Mouse (Mus musculus) monocyte, adult 2 months (primary cell): ENCODE measurements around the gene Cdk1.
A peak's percentile ranks its signal among the peaks of the same experiment; 100 is the strongest.

Experiments
- DNase-seq, 2 experiments: peaks; one replicate each; pipeline ENCODE4 v3.0.0; 2022; ENCODE audit warnings: low spot score in 2 of 2, low read depth in 1 of 2

Gene Cdk1

DNA sequence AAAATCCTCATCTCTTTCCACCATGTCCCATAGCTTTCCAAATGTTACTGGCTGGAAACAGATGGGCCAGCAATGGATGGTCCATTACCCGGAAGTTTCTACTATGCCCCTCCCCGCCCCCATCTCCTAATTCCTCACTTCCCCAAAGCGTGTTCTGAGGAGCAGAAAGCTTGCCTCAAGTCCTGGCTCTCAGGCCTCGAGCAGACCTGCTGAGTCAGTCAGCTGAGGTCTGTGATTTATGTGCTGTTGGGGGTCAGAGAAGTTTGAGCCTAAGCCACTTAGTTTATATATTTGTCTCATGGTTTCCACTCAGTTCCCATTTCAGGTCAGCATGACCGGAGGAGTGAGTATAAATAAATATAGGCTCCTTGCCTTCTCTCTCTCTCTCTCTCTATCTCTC lies 43.6 kb downstream of the Cdk1 start:
- peak in 1 of 2 experiments; percentile 9 for DNase-seq

DNA sequence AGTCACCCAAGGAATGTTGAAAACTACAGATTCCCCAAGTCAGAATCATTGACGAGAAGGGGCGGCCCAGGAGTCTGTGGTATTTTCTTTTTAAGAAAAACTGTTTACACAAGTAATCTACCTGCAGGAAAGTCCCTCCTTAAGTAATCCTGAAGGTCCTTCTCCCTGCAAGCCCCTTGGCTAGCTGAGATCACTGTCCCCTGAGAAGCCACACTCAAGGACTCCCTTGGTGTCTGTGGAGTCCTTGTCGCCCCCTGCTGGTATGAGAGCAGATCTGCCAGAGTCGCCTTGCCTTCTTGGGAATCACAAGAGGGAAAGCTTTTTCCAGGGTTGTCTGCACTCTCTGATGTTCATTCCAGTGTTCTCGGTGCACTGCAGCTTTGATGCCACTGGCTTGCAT lies 45.7 kb downstream of the Cdk1 start:
- no peak for DNase-seq

DNA sequence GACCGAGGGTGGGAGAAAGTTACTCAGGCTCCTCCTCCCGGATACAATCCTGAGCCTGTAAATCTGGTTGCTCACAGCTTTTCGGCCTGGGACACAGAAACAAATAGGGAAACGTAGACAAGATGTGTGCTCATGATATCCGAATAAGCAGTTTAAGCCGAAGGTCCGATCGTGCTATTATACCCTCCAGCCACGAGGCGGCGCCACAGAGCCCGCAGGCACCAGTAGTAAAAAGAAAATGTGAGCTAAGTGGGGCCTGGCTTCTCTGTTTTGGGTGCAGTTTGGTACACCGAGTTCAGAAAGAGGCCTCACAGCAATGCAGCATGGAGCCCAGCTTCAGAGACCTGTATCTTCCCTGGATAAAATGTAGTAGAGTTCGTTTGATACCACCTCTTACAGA lies 46.5 kb downstream of the Cdk1 start:
- DNase-seq, result peak in 1 of 2 experiments; percentile 9

DNA sequence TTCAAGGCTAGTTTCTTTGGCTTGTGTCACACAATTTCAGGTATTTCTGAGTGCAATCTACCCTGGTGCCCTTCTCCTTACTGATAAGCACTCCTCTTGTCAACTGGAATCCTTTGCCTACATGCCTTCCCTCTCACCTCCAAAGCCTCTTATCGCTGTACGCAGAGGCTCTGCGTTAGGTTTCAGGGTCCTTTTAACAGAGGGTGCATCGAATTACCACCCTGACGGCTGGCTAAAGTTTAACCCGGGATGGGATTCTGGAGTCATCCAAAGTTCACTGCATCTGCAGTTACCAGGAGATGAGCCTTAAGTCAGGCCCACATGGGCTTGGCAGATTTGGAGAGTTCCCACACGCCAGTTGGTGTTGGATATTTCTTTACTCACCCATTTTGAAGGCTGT lies 47.1 kb downstream of the Cdk1 start:
- DNase-seq, result no peak

DNA sequence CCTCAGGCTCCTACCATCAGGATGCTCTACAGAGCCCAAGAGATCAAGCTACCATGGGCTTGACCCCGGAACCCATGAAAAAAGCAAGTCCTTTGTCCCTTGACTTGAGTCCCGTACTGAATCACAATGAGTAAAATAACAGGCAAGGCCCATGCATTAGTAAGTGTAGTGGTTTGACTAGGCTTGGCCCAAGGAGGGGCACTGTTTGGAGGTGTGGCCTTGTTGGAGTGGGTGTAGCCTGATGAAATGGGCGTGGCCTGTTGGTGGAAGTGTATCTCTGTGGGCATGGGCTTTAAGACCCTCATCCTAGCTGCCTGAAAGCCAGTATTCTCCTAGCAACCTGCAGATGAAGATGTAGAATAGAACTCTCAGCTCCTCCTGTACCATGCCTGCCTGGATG lies 47.9 kb downstream of the Cdk1 start:
- no peak for DNase-seq

DNA sequence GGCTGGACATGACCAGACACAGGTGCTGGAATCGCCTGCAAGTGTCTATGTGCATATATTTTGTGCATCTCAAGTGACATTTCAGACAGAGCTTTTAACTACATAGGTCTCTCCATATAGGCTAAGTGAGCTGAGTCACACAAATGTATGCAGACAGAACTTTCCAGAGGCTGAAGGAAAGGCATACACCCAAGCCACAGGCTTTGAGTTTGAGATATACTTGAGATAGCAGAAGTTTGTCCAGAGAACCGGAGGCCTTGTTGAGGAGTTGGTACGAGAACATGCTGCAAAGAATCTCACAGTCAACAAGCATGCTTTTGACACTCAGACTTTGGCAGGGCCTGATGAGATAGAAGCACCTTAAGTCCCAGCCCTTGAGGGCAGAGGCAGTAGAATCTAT lies 50.1 kb downstream of the Cdk1 start:
- no peak for DNase-seq

DNA sequence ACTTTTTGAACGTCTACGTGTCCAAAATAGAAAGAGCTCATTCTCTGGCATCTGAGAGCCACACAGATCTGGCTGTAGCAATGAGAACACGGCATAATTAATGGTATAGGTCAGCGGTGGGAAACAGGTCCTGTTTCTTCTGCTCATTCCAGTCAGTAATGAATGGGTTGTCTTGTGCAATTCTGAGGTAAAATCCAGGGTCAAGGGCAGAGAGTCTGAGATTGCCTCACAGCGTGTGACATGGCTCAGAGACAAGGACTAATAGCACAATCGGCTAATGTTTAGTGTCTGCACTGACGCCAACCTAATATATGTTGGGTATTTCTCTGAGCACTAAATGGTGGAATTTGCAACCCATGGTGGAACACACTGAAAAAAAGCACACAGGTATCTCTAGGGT lies 52.8 kb downstream of the Cdk1 start:
- DNase-seq, result no peak

GRCm38 (mm10) chr10:69295919-69296318 lies 56.8 kb downstream of the Cdk1 start:
- DNase-seq, result no peak

DNA sequence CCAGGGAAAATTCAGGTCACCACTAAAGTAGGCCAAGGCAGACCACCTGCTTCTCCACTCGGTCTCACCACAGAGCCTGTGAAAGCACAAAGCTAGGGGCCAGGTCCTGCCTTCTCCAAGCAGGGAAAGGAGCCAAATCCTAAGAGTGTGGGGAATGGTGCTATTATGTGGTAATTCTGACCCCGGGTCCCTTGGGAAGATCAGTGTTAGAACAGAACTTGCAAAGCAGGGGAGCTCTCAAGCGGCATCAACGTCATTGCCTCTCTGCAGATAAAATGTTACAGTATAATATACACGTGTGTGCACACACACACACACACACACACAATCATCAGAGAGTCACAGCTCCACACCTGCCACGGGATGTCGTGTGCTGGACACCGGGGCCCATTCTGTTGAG lies 62.0 kb downstream of the Cdk1 start:
- no peak for DNase-seq

- DNase-seq, result no peak
Measured at GRCm38 (mm10) chr10:69288720-69289119, 64.0 kb downstream of the Cdk1 start.

GRCm38 (mm10) chr10:69288086-69288485 lies 64.7 kb downstream of the Cdk1 start:
- no peak for DNase-seq

DNA sequence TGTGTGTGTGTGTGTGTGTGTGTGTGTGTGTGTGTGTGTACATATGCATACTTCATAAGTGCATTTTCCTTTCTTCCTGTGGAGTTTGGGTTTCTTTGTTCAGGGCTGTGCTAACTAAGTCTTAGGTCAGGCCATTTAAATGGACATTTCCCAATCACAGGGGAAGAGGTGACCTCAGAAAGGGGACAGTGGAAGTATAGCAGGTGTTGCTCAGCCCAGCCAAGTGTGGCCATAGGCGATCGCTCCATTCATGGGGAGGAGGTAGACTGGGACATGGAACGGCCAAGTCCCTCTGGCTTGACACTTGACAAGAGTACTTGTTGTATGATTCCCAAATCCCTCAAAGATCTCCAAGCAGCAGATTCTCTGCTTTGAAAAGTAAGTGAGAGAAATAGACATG lies 65.8 kb downstream of the Cdk1 start:
- DNase-seq, result no peak
